ENCODE assay signal across 15 mouse cellular contexts in the genomic region with DNA sequence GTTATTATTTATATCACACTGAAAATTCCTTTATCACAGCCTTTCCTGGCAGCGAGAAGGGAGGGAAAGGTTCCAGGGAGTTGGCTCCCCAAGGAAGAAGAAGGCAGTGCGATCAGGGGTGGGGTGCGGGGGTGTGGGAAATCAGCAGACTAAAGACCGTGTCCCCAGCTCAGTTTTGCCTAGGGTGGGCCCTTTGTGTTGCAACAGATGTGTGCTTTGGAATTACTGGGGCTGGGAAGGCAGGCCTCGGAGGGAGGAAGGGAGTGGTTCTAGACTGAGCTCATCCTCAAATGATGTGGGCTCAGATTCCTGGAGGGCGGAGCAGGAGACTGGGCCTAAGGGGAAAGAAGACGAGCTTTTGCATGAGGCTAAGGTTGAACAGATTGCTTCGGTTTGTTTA. TPM values are rescaled to one million over a fixed set of nuclear protein-coding genes. Genes with fewer than 3 reads are reported as not detected.
DNase-seq lines count a peak whose midpoint lies in the region; ATAC-seq and TF ChIP-seq lines count a peak whose summit lies in the region.
"Had no signal": no experiment of that assay in that cellular context is flagged by ENCODE, and none has a peak within 500 bp of the region (broad histone marks: within the 10 kb centered on the region; RNA-seq: fewer than 3 reads in every experiment).

No protein-coding gene starts in this region.

- H3K27ac ChIP-seq in heart, embryonic 10.5 days: no peak overlapping the region
- H3K27ac ChIP-seq in ES-Bruce4 (ENCODE audit: insufficient read depth, low read length): no peak overlapping the region
- H3K27ac ChIP-seq: hindbrain, embryonic 14.5 days had no signal

- no peak for TF ChIP-seq POLR2A in ES-Bruce4 (IDR thresholded peaks at IDR 0.05; ENCODE audit: insufficient read depth, low read length)

- DNase-seq in heart, adult 18-20 months: peak; percentile 58 to 66
- no peak for DNase-seq in heart, embryonic 10.5 days (ENCODE audit: low spot score)
- DNase-seq in gastrocnemius, postnatal 14 days: peak; percentile 64
- DNase-seq in heart, postnatal 4 days: peak; percentile 63
- DNase-seq in adrenal gland, adult 2 months: no peak
- DNase-seq in neural tube, embryonic 10.5 days (ENCODE audit: extremely low spot score, low spot score): no peak
- DNase-seq: cerebellum, adult 18-20 months; kidney, adult 2 months; right cerebral cortex, postnatal 25 days had no signal

- no peaks in the 10 kb centered on the region for H3K9me3 ChIP-seq in heart, embryonic 10.5 days
- no peaks in the 10 kb centered on the region for H3K9me3 ChIP-seq in ES-Bruce4 (replicated peaks; ENCODE audit: control insufficient read depth, insufficient read depth, low read length, poor library complexity, severe bottlenecking)
- H3K9me3 ChIP-seq: G1E had no signal

- no peaks in the 10 kb centered on the region for H3K36me3 ChIP-seq in heart, embryonic 10.5 days
- no peaks in the 10 kb centered on the region for H3K36me3 ChIP-seq in ES-Bruce4 (ENCODE audit: control insufficient read depth, insufficient read depth, low read length, poor library complexity, severe bottlenecking)
- H3K36me3 ChIP-seq: G1E had no signal

- no peak for ATAC-seq in monocyte, adult 5-6 weeks (replicated peaks; ENCODE audit: insufficient number of reproducible peaks, low FRiP score, low TSS enrichment, poor library complexity, severe bottlenecking)
- ATAC-seq: activated CD4-positive, CD25-positive, alpha-beta regulatory T cell, adult 4 months had no signal

- H3K9ac ChIP-seq in ES-Bruce4 (ENCODE audit: low read depth, poor library complexity, severe bottlenecking): no peak overlapping the region
- H3K9ac ChIP-seq: hindbrain, embryonic 14.5 days had no signal

- no peak overlapping the region for H3K4me3 ChIP-seq in heart, embryonic 10.5 days
- no peak overlapping the region for H3K4me3 ChIP-seq in ES-Bruce4 (ENCODE audit: low read depth, low read length)

- TF ChIP-seq EP300 in ES-Bruce4 (IDR thresholded peaks at IDR 0.05; ENCODE audit: insufficient read depth, low read depth, low read length): peak; percentile 51; the same call in 1 of the 2 replicates

- 71% methylated on average over 8 of the region's 8 CpGs for WGBS in heart, embryonic 10.5 days

- no peaks in the 10 kb centered on the region for H3K4me1 ChIP-seq in heart, embryonic 10.5 days
- no peaks in the 10 kb centered on the region for H3K4me1 ChIP-seq in ES-Bruce4 (ENCODE audit: control insufficient read depth, insufficient read depth, low read length)

- intact Hi-C loops in gastrocnemius, postnatal 14 days (cut with DNase I; ENCODE audit: low total_unique reads): no loop called here

- TF ChIP-seq CTCF in ES-Bruce4 (IDR thresholded peaks at IDR 0.05; ENCODE audit: low read depth, low read length): no peak

- no peaks in the 10 kb centered on the region for H3K27me3 ChIP-seq in heart, embryonic 10.5 days (ENCODE audit: insufficient read depth, poor library complexity, severe bottlenecking)
- H3K27me3 ChIP-seq in ES-Bruce4 (ENCODE audit: control insufficient read depth, insufficient read depth, low read length, poor library complexity, severe bottlenecking): no peaks in the 10 kb centered on the region

RNA-seq across cellular contexts. Expression of gene Rtl9, which starts 53.1 kb away (rescaled TPM):
- total RNA-seq in heart, adult 18-20 months (2021): under 1 TPM; 0.05 to 0.26 TPM
- 0.07 and 0.16 TPM in 2 replicates for polyA plus RNA-seq in heart, embryonic 10.5 days (2016; fragmentation: Nextera tagmentation; extraction: Ambion mirVana)
- polyA plus RNA-seq in ES-Bruce4 (2011; ENCODE audit: insufficient read depth, insufficient read length, low read depth, missing spikeins): not detected in 2 replicates
- total RNA-seq in gastrocnemius, postnatal 14 days (2021): under 1 TPM; 0.35 to 0.37 TPM
- 1 to 10 TPM in 1 of 2 experiments, under 1 TPM in 1; 0.88 to 1.3 TPM for total RNA-seq in heart, postnatal 4 days (2021)
- under 1 TPM; 0.10 to 0.12 TPM for total RNA-seq in adrenal gland, adult 2 months (2021)
- 0.06 and 0.16 TPM in 2 replicates for polyA plus RNA-seq in adrenal gland, adult 2 months (2012; rRNA removed)
- 0.86 TPM in 1 of 3 replicates, not detected in the others for total RNA-seq in monocyte, adult 5-6 weeks (2017)
- total RNA-seq: G1E; megakaryocyte progenitor cell, adult 5-6 weeks had no signal
- polyA plus RNA-seq: activated CD4-positive, CD25-positive, alpha-beta regulatory T cell, adult 4 months; G1E had no signal

Comparison
In these comparisons a context has a peak if more than half of its experiments do, and no peak if none do; other contexts are left out.
1. DNase-seq: peak in heart, adult 18-20 months (2 of 2), gastrocnemius, postnatal 14 days (single experiment) and heart, postnatal 4 days (single experiment); none in heart, embryonic 10.5 days (single experiment), adrenal gland, adult 2 months (single experiment) and neural tube, embryonic 10.5 days (single experiment).